Mouse (Mus musculus): ENCODE measurements around the gene Gm15097. TPM values are rescaled to one million over a fixed set of nuclear protein-coding genes. Genes with fewer than 3 reads are reported as not detected.
"Not testable (repeated sequence)": the region's sequence is repeated elsewhere in the genome, so short reads cannot be mapped to it uniquely, and the experiment has no call there.

Gm15097 gene
- not detected in 2 replicates for total RNA-seq (2017)

DNA sequence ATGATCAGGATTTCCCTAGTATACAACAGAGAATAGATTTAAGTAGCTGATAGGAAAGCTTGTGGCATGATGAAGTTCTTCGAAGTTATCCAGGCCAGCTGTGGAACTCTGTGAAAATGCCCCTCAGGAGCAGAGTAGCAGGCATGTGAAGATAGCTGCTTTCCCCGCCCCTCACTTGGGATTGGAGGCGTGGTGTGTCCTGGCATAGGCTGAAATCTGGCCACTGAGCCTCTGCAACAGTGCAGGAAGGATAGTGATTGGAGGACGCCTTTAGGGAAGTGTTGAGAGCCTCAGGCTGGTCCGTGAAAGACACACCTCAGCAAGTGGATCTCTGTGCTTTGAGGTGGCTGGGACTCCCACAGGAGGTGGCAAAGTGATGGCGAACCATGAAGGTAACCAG, at the start of gene Gm15097:
Gm15097 (plus strand) TSS at position 301 of the 400 bp plus-strand sequence.
- not testable (repeated sequence) for ATAC-seq (replicated peaks; ENCODE audit: low read depth, poor library complexity, severe bottlenecking)

DNA sequence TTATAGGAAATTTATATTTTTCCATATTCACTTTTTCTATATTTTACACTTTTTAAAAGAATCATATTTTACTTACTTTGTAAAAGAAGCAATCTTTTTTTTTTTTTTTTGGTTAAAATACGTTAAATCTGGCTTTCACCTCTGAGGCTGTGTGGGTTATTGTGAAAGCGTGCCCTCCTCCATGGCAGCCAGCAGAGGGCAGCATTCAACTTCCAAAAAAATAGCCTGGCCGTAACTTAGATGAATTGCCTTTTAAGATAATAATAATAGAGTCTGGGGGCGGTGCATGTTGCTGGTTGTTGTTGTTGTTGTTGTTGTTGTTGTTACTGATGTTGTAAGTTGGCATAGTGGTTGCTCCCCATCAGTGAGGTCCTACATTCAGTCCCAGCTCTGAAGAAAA, 21.4 kb upstream of the Gm15097 start:
- not testable (repeated sequence) for ATAC-seq (replicated peaks; ENCODE audit: low read depth, poor library complexity, severe bottlenecking)

DNA sequence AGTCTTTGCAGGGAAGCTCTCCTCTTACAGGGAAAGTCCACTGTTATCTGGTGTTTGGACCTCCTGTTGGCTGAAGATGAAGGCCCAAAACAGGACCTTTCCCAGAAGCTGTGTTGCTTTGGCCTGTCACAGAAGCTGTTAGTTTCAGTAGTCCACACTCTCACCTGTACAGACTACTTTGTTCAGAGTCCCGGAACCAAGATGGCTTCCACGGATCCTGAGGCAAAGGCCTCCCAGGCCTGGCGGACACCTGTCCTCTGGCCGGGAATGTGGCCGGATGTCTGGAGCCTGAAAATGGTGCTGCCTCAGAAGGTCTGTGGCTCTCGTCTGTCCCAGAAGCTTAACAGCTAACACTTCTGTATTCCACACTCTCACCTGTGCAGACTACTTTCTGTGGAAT, 26.9 kb downstream of the Gm15097 start:
- ATAC-seq (replicated peaks; ENCODE audit: low read depth, poor library complexity, severe bottlenecking): not testable (repeated sequence)

Other genes with a start within 250 kb of the Gm15097 start
- gene Gm10439, start 189.9 kb upstream of the Gm15097 start, total RNA-seq (2017): not detected in 2 replicates
- gene Gm15091, start 157.2 kb downstream of the Gm15097 start, total RNA-seq (2017): not detected in 2 replicates